Mouse (Mus musculus) E14TG2a.4 (cell line): ENCODE data around the gene 2210017I01Rik.

Experiments
- CTCF ChIP-seq: conservative IDR thresholded peaks from 2 replicates; pipeline ENCODE4 v1.5.1; 2014; ENCODE audit warnings: low read length
- POU5F1 ChIP-seq: IDR thresholded peaks from 2 replicates; pipeline ENCODE4 v1.6.1; 2014; ENCODE audit warnings: low read length, borderline replicate concordance

DNA sequence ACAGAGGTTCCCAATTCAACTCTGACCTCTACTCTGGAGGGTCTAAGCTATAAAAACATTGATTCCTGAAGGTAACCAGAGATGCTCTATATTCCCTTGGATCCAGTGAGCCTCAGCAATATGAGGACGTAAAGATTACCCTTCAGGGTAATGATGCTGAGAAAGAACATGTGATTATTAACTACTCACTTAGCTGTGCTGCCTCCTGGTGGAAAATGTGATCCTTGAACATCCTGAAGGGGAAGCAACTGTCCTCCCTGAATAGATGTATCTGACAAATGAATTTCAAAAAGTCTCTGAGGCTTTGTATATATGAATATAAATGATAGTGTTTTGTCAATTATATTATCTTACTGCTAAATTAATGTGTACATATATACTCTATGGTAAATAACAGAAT lies 6.8 kb downstream of the 2210017I01Rik start:
- TF ChIP-seq CTCF, result peak; percentile 25
- no peak for TF ChIP-seq POU5F1
